Mouse (Mus musculus): ENCODE results near the gene Gm6034.

DNA sequence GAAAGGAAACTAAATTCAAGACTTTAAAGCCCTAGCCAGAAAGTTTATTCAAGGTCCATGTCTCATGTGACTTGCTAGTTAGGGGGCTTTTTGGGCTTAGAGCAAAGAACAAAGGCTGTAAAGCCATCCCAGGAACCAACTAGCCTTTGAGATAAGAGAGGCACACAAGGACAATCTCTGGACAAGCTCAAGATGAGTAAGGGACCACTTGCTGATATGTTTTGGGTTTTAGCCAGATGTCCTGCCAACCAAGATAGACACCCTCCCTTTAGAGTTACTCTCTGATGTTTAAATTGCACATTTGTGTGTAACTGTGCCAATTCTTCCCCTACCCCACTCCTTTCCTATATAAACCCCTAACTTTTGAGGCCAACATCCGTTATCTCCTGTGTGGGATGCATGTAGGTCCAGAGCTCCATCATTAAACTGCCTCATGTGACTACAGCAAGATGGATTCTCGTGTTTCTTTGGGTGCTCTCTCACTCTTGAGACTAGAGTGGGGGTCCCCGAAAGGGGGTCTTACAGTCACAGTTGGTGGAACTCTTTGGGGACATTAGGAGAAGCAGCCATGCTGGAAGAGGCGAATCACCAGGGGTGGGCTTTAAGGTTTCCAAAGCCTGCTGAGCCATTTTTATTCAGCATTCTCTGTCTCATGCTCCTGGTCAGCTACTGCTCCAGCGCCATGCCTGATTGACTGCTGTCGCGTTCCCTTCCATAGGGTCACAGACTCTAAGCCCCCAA, 13.7 kb upstream of the Gm6034 start:
- TF ChIP-seq CTCF (IDR thresholded peaks at IDR 0.05; ENCODE audit: low read depth, low read length) = no peak
- no peak for TF ChIP-seq POLR2A (IDR thresholded peaks at IDR 0.05; ENCODE audit: extremely low read depth, insufficient read depth, low read length)

Data from liver, adult 2 months (tissue).